Mouse (Mus musculus) CH12.LX (cell line): Measurements from ENCODE around the gene Kxd1. TPM values are rescaled to one million over a fixed set of nuclear protein-coding genes. Genes with fewer than 3 reads are reported as not detected.

ENCODE experiments used
- DNase-seq: peaks from one replicate; pipeline ENCODE4 v3.0.0-alpha.2; 2013; ENCODE audit errors: extremely low read depth
- H3K27ac ChIP-seq: 2 replicates; pipeline ENCODE4 v1.5.1; 2012; ENCODE audit warnings: low read depth, mild to moderate bottlenecking, control low read depth, moderate library complexity; ENCODE audit not compliant: insufficient read depth
- H3K27me3 ChIP-seq: replicated peaks from 2 replicates; pipeline ENCODE3; 2012; ENCODE audit warnings: inconsistent platforms
- H3K36me3 ChIP-seq, 2 experiments: replicated peaks in 1 of 2; 2 replicates each; pipeline versions ENCODE3 to v1.6.1; 2012; ENCODE audit warnings: inconsistent platforms in 1 of 2, low read length in 1 of 2, mild to moderate bottlenecking in 1 of 2, mixed read lengths in 1 of 2, moderate library complexity in 1 of 2; ENCODE audit not compliant: control insufficient read depth in 1 of 2, insufficient read depth in 1 of 2
- H3K4me1 ChIP-seq, 2 experiments: 2 replicates each; pipeline ENCODE4 v1.6.1; 2012; ENCODE audit warnings: inconsistent platforms in 1 of 2, moderate library complexity in 1 of 2; ENCODE audit not compliant: insufficient read depth in 2 of 2, control insufficient read depth in 1 of 2
- H3K4me2 ChIP-seq: 2 replicates; pipeline ENCODE4 v1.6.1; 2012; ENCODE audit warnings: low read depth, mild to moderate bottlenecking, control low read depth; ENCODE audit not compliant: poor library complexity, insufficient read depth, severe bottlenecking
- H3K4me3 ChIP-seq, 3 experiments: fragments of 150-350 bp in 1 of 3; sonication (generic) in 1 of 3; replicated peaks in 1 of 3; 2 replicates each; pipeline versions ENCODE3 to v1.5.1; 2011 to 2012; ENCODE audit warnings: low read depth in 2 of 3, low read length in 2 of 3, mild to moderate bottlenecking in 2 of 3, moderate library complexity in 2 of 3, control low read depth in 1 of 3, improper control_type of control experiment in 1 of 3, inconsistent platforms in 1 of 3, mixed read lengths in 1 of 3; ENCODE audit not compliant: poor library complexity in 1 of 3
- H3K79me2 ChIP-seq: replicated peaks from 2 replicates; pipeline ENCODE4 v1.6.1; 2012; ENCODE audit warnings: mild to moderate bottlenecking, moderate library complexity; ENCODE audit not compliant: control insufficient read depth, poor library complexity, insufficient read depth, severe bottlenecking; ENCODE audit errors: extremely low read depth
- H3K9ac ChIP-seq: 2 replicates; pipeline ENCODE4 v1.6.1; 2012; ENCODE audit warnings: low read depth, mild to moderate bottlenecking, control low read depth, moderate library complexity; ENCODE audit not compliant: insufficient read depth
- H3K9me3 ChIP-seq: replicated peaks from 2 replicates; pipeline ENCODE3; 2012; ENCODE audit warnings: low read length, inconsistent platforms, mixed read lengths
- BHLHE40 ChIP-seq: IDR thresholded peaks from 2 replicates; pipeline ENCODE4 v1.6.1; 2011; ENCODE audit warnings: mild to moderate bottlenecking, low read depth, low read length, improper control_type of control experiment
- CHD1 ChIP-seq: IDR thresholded peaks from 2 replicates; pipeline ENCODE4 v1.6.1; 2012; ENCODE audit warnings: low read depth, low read length, improper control_type of control experiment, inconsistent platforms
- CHD2 ChIP-seq: IDR thresholded peaks from 2 replicates; pipeline ENCODE4 v1.6.1; 2011; ENCODE audit warnings: low read length, improper control_type of control experiment
- E2F4 ChIP-seq: IDR thresholded peaks from 2 replicates; pipeline ENCODE4 v1.6.1; 2011; ENCODE audit warnings: low read depth, low read length, improper control_type of control experiment; ENCODE audit not compliant: insufficient replicate concordance
- ETS1 ChIP-seq: conservative IDR thresholded peaks from 2 replicates; pipeline ENCODE4 v1.6.1; 2012; ENCODE audit warnings: low read depth, mild to moderate bottlenecking, inconsistent platforms, low read length, improper control_type of control experiment, moderate library complexity
- HCFC1 ChIP-seq: IDR thresholded peaks from 2 replicates; pipeline ENCODE4 v1.6.1; 2012; ENCODE audit warnings: low read depth, mild to moderate bottlenecking, inconsistent platforms, low read length, improper control_type of control experiment
- IRF4 ChIP-seq: IDR thresholded peaks from 2 replicates; pipeline ENCODE4 v1.6.1; 2014; ENCODE audit warnings: low read depth, mild to moderate bottlenecking, inconsistent platforms, low read length, improper control_type of control experiment
- JUN ChIP-seq: IDR thresholded peaks from 2 replicates; pipeline ENCODE4 v1.6.1; 2011; ENCODE audit warnings: low read depth, mild to moderate bottlenecking, low read length, improper control_type of control experiment, moderate library complexity; ENCODE audit not compliant: insufficient read depth
- JUND ChIP-seq: conservative IDR thresholded peaks from 2 replicates; pipeline ENCODE4 v1.6.1; 2011; ENCODE audit warnings: low read depth, low read length, improper control_type of control experiment
- KAT2A ChIP-seq: IDR thresholded peaks from 2 replicates; pipeline ENCODE4 v1.6.1; 2012; ENCODE audit warnings: low read length, improper control_type of control experiment, inconsistent platforms; ENCODE audit not compliant: insufficient replicate concordance
- MAFK ChIP-seq: IDR thresholded peaks from 2 replicates; pipeline ENCODE4 v1.6.1; 2011; ENCODE audit warnings: low read length, improper control_type of control experiment; ENCODE audit not compliant: insufficient replicate concordance
- MAX ChIP-seq: IDR thresholded peaks from 2 replicates; pipeline ENCODE4 v1.6.1; 2011; ENCODE audit warnings: low read length, improper control_type of control experiment
- NELFE ChIP-seq: IDR thresholded peaks from 2 replicates; pipeline ENCODE4 v1.6.1; 2011; ENCODE audit warnings: low read depth, low read length, improper control_type of control experiment
- POLR2A ChIP-seq: IDR thresholded peaks from 2 replicates; pipeline ENCODE4 v1.6.1; 2011; ENCODE audit warnings: low read depth, mild to moderate bottlenecking, improper control_type of control experiment, low read length
- POLR2AphosphoS2 ChIP-seq: IDR thresholded peaks from 2 replicates; pipeline ENCODE4 v1.6.1; 2011; ENCODE audit warnings: low read depth, low read length, improper control_type of control experiment
- RAD21 ChIP-seq: IDR thresholded peaks from 2 replicates; pipeline ENCODE4 v1.6.1; 2011; ENCODE audit warnings: low read depth, mild to moderate bottlenecking, low read length, improper control_type of control experiment, moderate library complexity
- RCOR1 ChIP-seq: conservative IDR thresholded peaks from 2 replicates; pipeline ENCODE4 v1.6.1; 2012; ENCODE audit warnings: low read depth, mild to moderate bottlenecking, inconsistent platforms, low read length, improper control_type of control experiment
- SIN3A ChIP-seq: IDR thresholded peaks from 2 replicates; pipeline ENCODE4 v1.6.1; 2012; ENCODE audit warnings: low read length, improper control_type of control experiment, inconsistent platforms
- SMC3 ChIP-seq: IDR thresholded peaks from 2 replicates; pipeline ENCODE4 v1.6.1; 2011; ENCODE audit warnings: low read depth, low read length, improper control_type of control experiment
- TBP ChIP-seq: conservative IDR thresholded peaks from 2 replicates; pipeline ENCODE4 v1.6.1; 2011; ENCODE audit warnings: low read depth, low read length, improper control_type of control experiment
- TCF12 ChIP-seq: IDR thresholded peaks from 2 replicates; pipeline ENCODE4 v1.6.1; 2014; ENCODE audit warnings: low read depth, mild to moderate bottlenecking, inconsistent platforms, low read length, improper control_type of control experiment
- UBTF ChIP-seq: IDR thresholded peaks from 2 replicates; pipeline ENCODE4 v1.6.1; 2012; ENCODE audit warnings: low read depth, mild to moderate bottlenecking, inconsistent platforms, low read length, improper control_type of control experiment, moderate library complexity
- USF1 ChIP-seq: IDR thresholded peaks from 2 replicates; pipeline ENCODE4 v1.6.1; 2014; ENCODE audit warnings: low read depth, mild to moderate bottlenecking, inconsistent platforms, low read length, improper control_type of control experiment
- USF2 ChIP-seq: conservative IDR thresholded peaks from 2 replicates; pipeline ENCODE4 v1.6.1; 2011; ENCODE audit warnings: low read depth, low read length, improper control_type of control experiment
- ZNF384 ChIP-seq: IDR thresholded peaks from 2 replicates; pipeline ENCODE4 v1.6.1; 2012; ENCODE audit warnings: low read depth, low read length, improper control_type of control experiment, inconsistent platforms
- dilution Hi-C: fragments of 300-500 bp; cut with MboI; formaldehyde crosslinking; loops from 2 replicates; pipeline ENCODE4 v1.14.3; 2020; ENCODE audit warnings: low sequenced_read_pairs; ENCODE audit not compliant: extremely low pct_unique_long_range_greater_than_20kb, extremely low pct_ligation_motif_present
- in situ Hi-C: fragments of 300-500 bp; cut with MboI; formaldehyde crosslinking; loops from 3 replicates; pipeline ENCODE4 v1.14.3; 2019; ENCODE audit warnings: low sequenced_read_pairs, low pct_ligation_motif_present, low pct_unique_long_range_greater_than_20kb, mixed read lengths
- polyA plus RNA-seq: library from polyadenylated mRNA; unstranded; fragments of >175 nt; gene quantifications from 2 replicates; pipeline ENCODE4 v1.2.1, GENCODE M21; 2012; ENCODE audit warnings: low read depth; ENCODE audit not compliant: insufficient read length
- total RNA-seq, 2 experiments: library from RNA; depleted of rRNA; stranded (reverse); fragments of 300-350 nt in 1 of 2; fragments of >200 nt in 1 of 2; gene quantifications; 2 replicates each; pipeline ENCODE4 v1.2.3; 2012 to 2014

Kxd1 gene
- total and polyA plus RNA-seq, 3 experiments, result 56.6 to 68.0 (median 63.4) TPM

GRCm38 (mm10) chr8:70570990-70571389 lies 43.2 kb upstream of the Kxd1 start:
- no peak for DNase-seq
- Histone ChIP-seq H3K27ac (no peak overlapping the region), H3K27me3 (no peaks in the 10 kb centered on the region), H3K4me1 (peaks cover 8 to 27% of the 10 kb centered on the region in 2 experiments), H3K79me2 (no peaks in the 10 kb centered on the region), H3K9me3 (no peaks in the 10 kb centered on the region), H3K9ac (no peak overlapping the region), H3K36me3 (peaks cover 8 to 74% of the 10 kb centered on the region in 2 experiments), H3K4me3 (no peak overlapping the region), H3K4me2 (no peak overlapping the region)
- dilution Hi-C loops (no loop called here), in situ Hi-C loops (no loop called here)
- TF ChIP-seq UBTF (no peak), MAFK (no peak), TBP (no peak), RCOR1 (no peak), MAX (no peak), ZNF384 (no peak), IRF4 (no peak), ETS1 (no peak), E2F4 (no peak), TCF12 (no peak), NELFE (no peak), POLR2AphosphoS2 (no peak), CHD1 (no peak), JUN (no peak), HCFC1 (no peak), POLR2A (no peak)

GRCm38 (mm10) chr8:70570360-70570759 lies 42.6 kb upstream of the Kxd1 start:
- peaks cover 8 to 77% of the 10 kb centered on the region in 2 experiments for H3K36me3 ChIP-seq
- no peaks in the 10 kb centered on the region for H3K9me3 ChIP-seq
- no peak for DNase-seq
- dilution Hi-C loops (no loop called here), in situ Hi-C loops (no loop called here)
- H3K79me2 ChIP-seq, result no peaks in the 10 kb centered on the region
- peaks cover 8 to 32% of the 10 kb centered on the region in 2 experiments for H3K4me1 ChIP-seq
- H3K9ac ChIP-seq, result no peak overlapping the region
- H3K4me2 ChIP-seq, result no peak overlapping the region
- H3K27me3 ChIP-seq, result no peaks in the 10 kb centered on the region
- no peak for TF ChIP-seq BHLHE40
- TF ChIP-seq USF1, result no peak
- no peak for TF ChIP-seq SMC3
- no peak for TF ChIP-seq MAFK
- no peak for TF ChIP-seq SIN3A
- no peak for TF ChIP-seq USF2
- TF ChIP-seq KAT2A, result no peak
- TF ChIP-seq JUND, result no peak
- TF ChIP-seq TBP, result no peak
- TF ChIP-seq RAD21, result no peak
- no peak for TF ChIP-seq POLR2A
- no peak for TF ChIP-seq HCFC1
- TF ChIP-seq CHD2, result no peak
- no peak for TF ChIP-seq NELFE
- TF ChIP-seq RCOR1, result no peak
- no peak overlapping the region for H3K27ac ChIP-seq
- H3K4me3 ChIP-seq, result no peak overlapping the region
